Mouse (Mus musculus) lung, postnatal 0 days (tissue): Measurements from ENCODE around the gene Usp48. TPM values are rescaled to one million over a fixed set of nuclear protein-coding genes. Genes with fewer than 3 reads are reported as not detected.

Experiments
- ATAC-seq: fragments of 200-750 bp; cut with Nextera tagmentation; 2 replicates; pipeline ENCODE4 v1.8.0; 2017; ENCODE audit warnings: moderate library complexity
- DNase-seq: peaks from one replicate; pipeline ENCODE4 v3.0.0-alpha.2; 2016; ENCODE audit warnings: low spot score
- H3K27ac ChIP-seq: fragments of 300-500 bp; sonication (generic); 2 replicates; pipeline ENCODE4 v1.5.1; 2014; ENCODE audit warnings: antibody characterized with exemption, mild to moderate bottlenecking, low read length, mixed read lengths
- H3K27me3 ChIP-seq: fragments of 300-500 bp; sonication (generic); replicated peaks from 2 replicates; pipeline ENCODE4 v1.6.1; 2014; ENCODE audit warnings: low read length, mixed read lengths; ENCODE audit not compliant: insufficient read depth
- H3K36me3 ChIP-seq: fragments of 300-500 bp; sonication (generic); 2 replicates; pipeline ENCODE4 v1.6.1; 2014; ENCODE audit warnings: low read length, mixed read lengths; ENCODE audit not compliant: insufficient read depth
- H3K4me1 ChIP-seq: fragments of 300-500 bp; sonication (generic); 2 replicates; pipeline ENCODE4 v1.6.1; 2014; ENCODE audit warnings: antibody characterized with exemption, low read depth, low read length, mixed read lengths; ENCODE audit not compliant: insufficient read depth
- H3K4me2 ChIP-seq: fragments of 300-500 bp; sonication (generic); replicated peaks from 2 replicates; pipeline ENCODE4 v1.6.1; 2014; ENCODE audit warnings: low read depth, mild to moderate bottlenecking, low read length, moderate library complexity, mixed read lengths
- H3K4me3 ChIP-seq: fragments of 300-500 bp; sonication (generic); 2 replicates; pipeline ENCODE4 v1.5.1; 2014; ENCODE audit warnings: low read depth, low read length
- H3K9ac ChIP-seq: fragments of 300-500 bp; sonication (generic); replicated peaks from 2 replicates; pipeline ENCODE4 v1.6.1; 2014; ENCODE audit warnings: low read depth, mild to moderate bottlenecking
- H3K9me3 ChIP-seq: fragments of 300-500 bp; sonication (generic); 2 replicates; pipeline ENCODE4 v1.6.1; 2016; ENCODE audit warnings: low read length, mixed read lengths
- CTCF ChIP-seq: IDR thresholded peaks from 2 replicates; pipeline ENCODE4 v1.5.1; 2016; ENCODE audit warnings: antibody characterized with exemption, mild to moderate bottlenecking
- EP300 ChIP-seq: IDR thresholded peaks from 2 replicates; pipeline ENCODE4 v1.6.1; 2016; ENCODE audit warnings: antibody characterized with exemption, mild to moderate bottlenecking, control low read depth
- WGBS: fragments of 180-500 bp; shearing (Covaris S2); extraction: QIAGEN DNeasy Blood & Tissue Kit; methylation state at CpG from one replicate; pipeline ENCODE4 v1.1.7; 2014; 5-methylcytosine and 5-hydroxymethylcytosine counted together
- polyA plus RNA-seq: library from polyadenylated mRNA; unstranded; fragments of >200 nt; fragmentation: Nextera tagmentation; extraction: Ambion mirVana; gene quantifications from 2 replicates; pipeline ENCODE4 v1.2.1, GENCODE M21; 2015

Gene Usp48
- polyA plus RNA-seq, 1 experiment from 2014 or later, result 30.9 TPM

- Histone ChIP-seq H3K27me3 (0 out of 2 replicates have a peak, but pooled peaks cover 8% of the 10 kb centered on the region), H3K9ac (no peak overlapping the region), H3K4me3 (no peak overlapping the region), H3K4me1 (no peaks in the 10 kb centered on the region; the same call in 1 of the 2 replicates), H3K36me3 (no peaks in the 10 kb centered on the region), H3K4me2 (peak overlapping the region; percentile 72), H3K9me3 (no peaks in the 10 kb centered on the region), H3K27ac (peak overlapping the region; percentile 68; the same call in 1 of the 2 replicates)
- ATAC-seq (peak; percentile 52), DNase-seq (peak; percentile 79)
- 42% methylated on average over 7 of the region's 7 CpGs for whole genome bisulfite sequencing
- TF ChIP-seq EP300 (no peak), CTCF (no peak)
Measured at GRCm38 (mm10) chr4:137706510-137706909, 113.0 kb downstream of the Usp48 start.

DNA sequence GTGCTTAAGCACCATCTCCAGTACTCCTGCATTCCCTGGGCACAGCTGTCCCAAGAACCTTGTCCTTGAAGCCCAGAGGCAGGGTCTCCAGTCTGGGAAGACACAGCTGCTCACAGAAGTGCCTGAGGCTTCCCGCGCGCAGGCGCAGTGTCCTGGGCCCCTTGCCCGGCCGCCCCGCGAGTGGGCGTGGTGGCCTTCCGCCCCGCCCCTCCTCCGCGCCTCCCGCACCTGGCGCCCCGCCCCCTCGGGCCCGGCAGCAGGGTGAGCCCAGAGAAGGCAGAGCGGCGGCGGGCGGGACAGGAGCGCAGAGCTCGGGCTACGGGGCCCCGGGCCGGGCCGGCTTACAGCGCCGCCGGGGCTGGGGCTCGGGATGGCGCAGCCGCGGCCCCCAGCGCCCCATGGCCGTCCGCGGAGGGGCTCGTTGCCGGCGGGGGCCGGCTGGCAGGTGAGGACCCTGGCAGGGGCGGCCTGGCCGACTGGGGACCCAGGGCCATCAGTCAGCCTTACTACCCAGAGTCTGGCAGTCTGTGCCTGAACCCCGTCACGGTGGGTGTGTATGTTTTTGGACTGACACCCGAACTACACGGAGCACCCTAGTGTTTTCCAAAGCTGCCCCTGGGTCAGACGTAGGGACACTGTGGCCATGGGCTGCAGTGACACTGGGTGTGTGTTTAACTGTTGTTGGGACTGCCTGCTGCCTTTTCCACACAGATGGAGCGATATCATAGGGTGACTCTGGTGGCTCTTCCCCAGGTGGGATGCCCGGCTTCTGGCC is 113.8 kb downstream of the Usp48 start:
- no peak for TF ChIP-seq CTCF
- no peak for TF ChIP-seq EP300
- 3% methylated on average over 36 of the region's 52 CpGs for WGBS
- Histone ChIP-seq H3K9ac (peak overlapping the region; percentile 54), H3K27ac (peak overlapping the region; percentile 68), H3K4me1 (no peaks in the 10 kb centered on the region; the same call in 1 of the 2 replicates), H3K27me3 (0 out of 2 replicates have a peak, but pooled peaks cover 8% of the 10 kb centered on the region), H3K36me3 (no peaks in the 10 kb centered on the region), H3K4me2 (peak overlapping the region; percentile 72), H3K4me3 (peak overlapping the region; percentile 49), H3K9me3 (no peaks in the 10 kb centered on the region)
- DNase-seq (peak; percentile 82), ATAC-seq (peak; percentile 87)

Other genes starting within 250 kb of the Usp48 start
- gene Cdc42, start 236.0 kb upstream of the Usp48 start, polyA plus RNA-seq, result 545 and 582 TPM in 2 replicates
- not detected in 2 replicates for gene Cela3a, start 184.0 kb upstream of the Usp48 start, polyA plus RNA-seq
- gene Cela3b, start 163.2 kb upstream of the Usp48 start, polyA plus RNA-seq, result not detected in 2 replicates
- not detected in 2 replicates for gene 1700013G24Rik, start 140.5 kb upstream of the Usp48 start, polyA plus RNA-seq
- gene Hspg2, start 125.0 kb upstream of the Usp48 start, polyA plus RNA-seq, result 20.2 and 25.3 TPM in 2 replicates
- 0.54 TPM in 1 of 2 replicates, not detected in the other for gene Ldlrad2, start 19.2 kb upstream of the Usp48 start, polyA plus RNA-seq
- 34.9 and 48.8 TPM in 2 replicates for gene Rap1gap, start 71.0 kb downstream of the Usp48 start, polyA plus RNA-seq
- gene Alpl, start 202.6 kb downstream of the Usp48 start, polyA plus RNA-seq, result 2.2 and 3.0 TPM in 2 replicates